Mouse (Mus musculus) stomach, embryonic 16.5 days (tissue): ENCODE measurements at regions not wholly inside any gene's neighbourhood (a gene's known extent, or its start where the extent isn't known, plus 50 kb on each side); places are given as distances from the start of the nearest gene placed in this dataset.

Experiments
- ATAC-seq: fragments of 200-750 bp; cut with Nextera tagmentation; 2 replicates; pipeline ENCODE4 v1.8.0; 2017; ENCODE audit warnings: moderate number of reproducible peaks, moderate TSS enrichment; ENCODE audit not compliant: insufficient read depth, low FRiP score
- H3K27ac ChIP-seq: fragments of 300-500 bp; sonication (generic); 2 replicates; pipeline ENCODE4 v1.5.1; 2014; ENCODE audit warnings: low read length
- H3K27me3 ChIP-seq: fragments of 300-500 bp; sonication (generic); 2 replicates; pipeline ENCODE4 v1.6.1; 2014; ENCODE audit warnings: low read length, control low read depth, mixed read lengths; ENCODE audit not compliant: control insufficient read depth, insufficient read depth
- H3K36me3 ChIP-seq: fragments of 300-500 bp; sonication (generic); 2 replicates; pipeline ENCODE4 v1.6.1; 2014; ENCODE audit warnings: low read length; ENCODE audit not compliant: control insufficient read depth, insufficient read depth
- H3K4me1 ChIP-seq: fragments of 300-500 bp; sonication (generic); 2 replicates; pipeline ENCODE4 v1.6.1; 2014; ENCODE audit warnings: low read length, control low read depth, mixed read lengths; ENCODE audit not compliant: control insufficient read depth, insufficient read depth
- H3K4me2 ChIP-seq: fragments of 300-500 bp; sonication (generic); 2 replicates; pipeline ENCODE4 v1.6.1; 2014; ENCODE audit warnings: low read depth, low read length, mixed read lengths
- H3K4me3 ChIP-seq: fragments of 300-500 bp; sonication (generic); replicated peaks from 2 replicates; pipeline ENCODE4 v1.5.1; 2014; ENCODE audit warnings: mild to moderate bottlenecking, low read length
- H3K9ac ChIP-seq: fragments of 300-500 bp; sonication (generic); 2 replicates; pipeline ENCODE4 v1.6.1; 2014; ENCODE audit warnings: low read length
- H3K9me3 ChIP-seq: fragments of 300-500 bp; sonication (generic); replicated peaks from 2 replicates; pipeline ENCODE4 v1.6.1; 2016; ENCODE audit warnings: low read length, control low read depth; ENCODE audit not compliant: control insufficient read depth

DNA sequence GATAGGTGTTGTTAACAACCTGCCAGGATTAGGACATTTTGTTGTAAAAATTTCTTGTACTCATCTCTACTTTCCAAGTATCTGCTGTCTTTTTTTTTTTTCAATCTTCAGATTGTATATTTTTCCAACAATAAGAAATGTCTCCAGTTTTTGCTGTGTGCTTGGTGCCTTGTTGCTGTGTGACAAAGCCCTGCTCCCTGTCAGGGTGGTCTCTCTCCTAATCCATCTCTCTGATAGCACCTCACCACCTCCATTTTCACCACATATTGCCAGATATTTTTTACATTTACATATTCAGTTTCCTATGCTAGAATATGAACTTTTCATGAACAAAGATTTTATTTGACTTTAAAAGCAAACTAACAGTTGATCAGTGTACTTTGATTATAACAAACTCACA, 50.1 kb upstream of the Spred1 start:
- Histone ChIP-seq H3K4me3 (no peak overlapping the region), H3K36me3 (no peaks in the 10 kb centered on the region), H3K9me3 (no peaks in the 10 kb centered on the region), H3K4me2 (no peak overlapping the region), H3K27ac (no peak overlapping the region), H3K4me1 (no peaks in the 10 kb centered on the region), H3K9ac (no peak overlapping the region), H3K27me3 (no peaks in the 10 kb centered on the region)
- no peak for ATAC-seq
